Mouse (Mus musculus) kidney, adult 9 months (tissue): Measurements from ENCODE around the gene Vcan.
"Not testable (repeated sequence)": the region's sequence is repeated elsewhere in the genome, so short reads cannot be mapped to it uniquely, and the experiment has no call there.

ENCODE experiments used
- DNase-seq: peaks from one replicate; pipeline ENCODE4 v3.0.0; 2022

The Vcan gene

DNA sequence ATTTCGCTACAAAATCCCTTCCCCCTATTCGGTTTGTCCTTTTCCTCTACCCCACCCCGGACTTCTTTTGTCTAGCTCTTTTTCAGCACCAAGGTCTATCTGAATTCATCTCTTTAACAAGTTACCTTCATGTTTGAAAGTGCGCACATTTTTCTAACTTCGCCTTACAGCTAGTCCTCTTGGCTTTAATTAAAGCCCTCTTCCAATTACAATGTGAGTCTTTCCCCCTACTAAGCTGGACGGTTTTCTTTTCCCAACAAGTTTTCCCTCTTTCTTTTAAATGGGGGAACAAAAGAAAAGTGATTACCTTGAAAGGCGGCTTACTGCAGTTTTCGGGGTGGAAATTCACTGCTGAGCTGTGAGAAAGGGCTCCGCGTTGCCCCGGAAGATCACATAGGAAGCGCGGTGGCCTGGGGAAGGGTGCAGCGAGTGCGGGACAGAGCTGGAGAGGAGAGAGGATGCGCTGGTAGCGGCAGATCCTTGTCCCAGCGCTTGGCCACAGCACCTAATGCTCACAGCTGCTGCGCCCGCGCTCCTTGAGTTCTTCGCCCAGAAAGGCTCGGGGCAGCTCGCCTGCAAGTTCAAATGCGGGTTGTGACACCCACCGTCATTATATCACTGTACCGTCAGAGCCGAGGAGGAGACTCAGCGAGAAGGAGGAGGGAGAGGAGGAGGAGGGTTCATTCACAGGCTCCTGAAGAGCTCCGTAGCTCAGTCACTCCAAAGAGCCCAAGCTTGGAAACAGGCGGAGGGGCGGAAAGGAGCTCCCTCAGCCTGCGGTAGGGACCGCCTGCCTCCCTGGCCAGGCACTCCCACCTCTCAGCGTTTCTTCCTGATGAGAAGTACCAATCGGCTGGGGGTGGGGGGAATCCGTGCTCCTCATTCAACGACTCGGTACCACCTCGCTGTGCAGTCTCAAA, at the start of gene Vcan:
TSS of gene Vcan (minus strand) at position 744 of the 920 bp plus-strand sequence.
- DNase-seq = no peak

DNA sequence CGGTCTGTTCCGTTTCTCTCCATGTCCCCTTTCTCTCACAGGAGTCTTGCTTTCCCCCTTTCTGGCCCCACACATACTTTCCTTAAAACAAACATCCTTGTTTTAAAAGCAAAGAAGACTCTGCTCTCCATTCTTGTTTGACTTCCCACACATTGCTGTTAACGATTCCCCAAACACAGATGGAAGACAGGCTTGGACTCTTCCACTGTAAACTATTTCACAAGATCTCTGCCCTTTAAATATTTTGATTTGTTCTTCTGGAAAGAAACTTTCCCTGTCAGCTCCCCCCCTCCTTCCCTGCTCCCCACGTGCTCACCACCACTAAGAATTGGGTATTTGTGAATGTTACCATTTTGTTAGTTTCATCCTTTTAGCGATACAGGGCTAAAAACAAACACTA, 49.2 kb upstream of the Vcan start:
- no peak for DNase-seq

DNA sequence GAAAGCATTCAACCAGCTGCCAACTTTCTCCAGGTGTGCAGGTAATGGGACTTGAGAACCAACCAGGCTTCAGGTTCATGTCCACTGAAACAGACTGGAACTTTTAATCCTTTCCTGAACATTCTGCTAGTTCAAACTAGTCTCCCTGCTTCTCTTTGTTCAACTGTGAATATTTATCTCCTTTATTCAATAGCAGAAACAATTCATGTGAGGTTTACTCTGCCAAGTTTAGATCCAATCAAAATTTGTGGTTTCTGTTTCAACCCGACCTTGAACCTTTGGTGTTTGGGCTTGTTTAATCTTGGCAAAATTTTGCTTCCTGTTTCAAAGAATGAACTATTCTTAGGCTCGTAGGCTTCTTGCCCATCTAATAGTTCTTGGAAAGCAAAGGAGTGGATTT, 40.6 kb upstream of the Vcan start:
- DNase-seq = no peak

DNA sequence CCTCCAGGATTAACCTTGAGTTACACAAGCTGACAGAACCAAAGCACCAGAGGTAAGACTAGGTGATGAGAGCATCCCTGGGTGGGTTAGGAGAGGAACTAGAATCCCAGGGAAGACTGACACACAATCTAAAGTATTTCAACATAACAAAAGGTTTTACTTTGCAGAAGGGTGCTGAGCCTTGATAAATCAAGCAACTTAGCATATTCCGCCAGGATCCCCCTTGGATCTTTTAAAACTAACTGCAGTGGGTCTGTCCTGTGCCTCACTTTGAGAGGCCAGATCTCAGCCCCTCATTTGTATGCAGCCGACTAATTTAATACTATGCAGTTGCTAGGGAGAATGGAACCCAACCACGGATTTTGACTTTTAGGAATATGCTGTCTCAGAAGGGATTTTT, 38.0 kb upstream of the Vcan start:
- no peak for DNase-seq

DNA sequence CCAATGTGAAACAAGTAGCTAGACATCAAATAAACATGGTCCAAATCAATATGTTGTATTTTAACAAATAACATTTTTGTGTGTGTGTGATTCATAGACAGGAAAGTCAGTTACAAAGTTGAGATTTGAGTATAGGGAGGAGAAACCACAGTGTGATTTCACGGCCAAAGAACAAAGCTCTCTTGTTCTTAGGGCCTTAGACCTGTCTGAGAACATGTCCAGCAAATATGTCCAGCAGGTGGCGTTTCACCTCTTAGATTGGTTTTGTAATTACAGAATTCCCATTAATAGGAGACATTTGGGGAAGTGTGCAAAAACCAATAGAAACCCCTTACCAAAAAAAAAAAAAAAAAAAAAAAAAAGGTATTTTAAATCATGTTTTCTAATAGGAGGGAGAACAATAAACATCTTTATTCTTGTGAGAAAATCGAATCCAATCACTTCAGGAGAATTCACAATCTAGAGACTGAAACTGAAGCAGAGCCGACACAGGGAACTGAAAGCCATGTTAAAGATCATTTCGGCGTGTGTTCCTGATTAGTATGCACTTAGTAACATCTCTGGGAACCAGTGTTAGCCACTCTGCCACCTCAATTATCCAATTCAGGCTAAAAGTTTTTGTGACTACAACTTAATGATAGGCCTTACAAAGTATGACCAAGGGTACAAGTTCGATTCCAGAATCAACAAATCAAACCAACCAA, 37.1 kb upstream of the Vcan start:
- peak; percentile 61 for DNase-seq

DNA sequence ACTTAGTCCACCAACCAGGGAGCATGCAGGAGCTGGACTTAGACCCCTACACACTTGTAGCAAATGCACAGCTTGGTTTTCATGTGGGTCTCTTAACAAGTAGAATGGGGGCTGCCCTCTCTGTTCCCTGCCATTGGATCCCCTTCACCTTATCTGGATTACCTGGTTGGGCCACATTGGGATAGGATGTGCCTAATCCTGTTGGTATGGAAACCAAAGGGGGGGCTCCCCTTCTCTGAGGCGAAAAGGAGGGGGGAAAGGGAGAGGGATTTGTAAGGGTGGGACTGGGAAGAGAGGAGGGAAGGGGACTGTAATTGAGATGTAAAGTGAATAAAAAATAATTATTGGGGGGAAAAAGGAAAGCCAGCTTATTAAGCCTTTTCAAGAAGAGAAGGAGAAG, 35.5 kb upstream of the Vcan start:
- DNase-seq = no peak

DNA sequence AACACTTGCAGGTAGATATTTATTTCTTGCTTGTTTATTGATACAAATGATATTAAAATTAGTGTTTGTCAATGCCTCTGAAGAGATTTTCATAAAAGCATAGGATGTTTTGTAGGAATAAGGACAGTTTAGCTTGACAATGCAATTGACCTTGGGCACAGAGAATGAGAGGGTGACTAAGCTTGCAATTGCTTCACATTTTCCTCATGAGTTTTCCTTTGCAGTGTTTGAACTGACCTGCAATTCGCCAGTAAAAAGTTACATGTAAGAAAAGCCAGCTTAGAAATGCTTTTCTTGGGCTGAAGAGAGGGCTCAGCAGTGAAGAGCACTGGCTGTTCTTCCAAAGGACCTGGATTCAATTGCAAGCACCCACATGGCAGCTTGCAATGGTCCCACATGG, 34.8 kb upstream of the Vcan start:
- no peak for DNase-seq

DNA sequence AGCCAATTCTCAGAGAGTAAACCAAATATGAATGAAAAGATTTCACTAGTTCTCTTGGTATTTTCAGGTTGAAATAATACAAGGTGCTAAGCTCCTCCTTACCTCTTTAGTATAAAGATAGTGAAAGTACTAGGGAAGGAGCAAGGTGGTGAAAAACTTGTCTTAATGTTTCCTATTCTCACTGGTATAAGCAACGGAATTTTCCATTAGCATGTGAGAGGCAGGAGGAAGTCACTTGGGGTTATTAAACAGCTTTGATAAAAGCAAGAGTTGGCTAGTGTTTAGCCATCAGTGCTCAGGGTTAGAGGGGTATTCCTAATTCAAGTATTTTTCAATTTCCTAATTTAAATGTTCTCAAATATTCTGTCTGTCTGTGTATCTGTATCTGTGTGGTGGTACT, 24.2 kb upstream of the Vcan start:
- DNase-seq = no peak

DNA sequence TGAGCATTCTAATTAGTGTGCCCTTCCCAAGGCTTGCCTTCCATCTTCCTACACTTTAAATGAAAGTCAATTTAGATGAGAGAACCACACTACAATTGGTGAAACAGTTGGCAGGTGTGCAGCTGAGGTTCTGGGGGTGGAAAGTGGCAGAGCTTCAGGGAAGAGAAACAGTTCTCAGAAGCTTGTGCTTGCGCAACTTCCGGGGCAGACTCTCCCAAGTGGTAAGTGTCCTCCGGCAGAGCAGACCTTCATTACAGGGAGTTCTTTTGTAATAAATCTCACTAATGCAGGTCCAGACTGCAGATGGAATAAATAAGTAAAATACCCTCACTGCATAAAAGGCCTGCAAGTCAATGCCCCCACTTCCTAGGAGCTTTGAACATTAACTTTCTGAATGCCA, 23.7 kb upstream of the Vcan start:
- DNase-seq = no peak

DNA sequence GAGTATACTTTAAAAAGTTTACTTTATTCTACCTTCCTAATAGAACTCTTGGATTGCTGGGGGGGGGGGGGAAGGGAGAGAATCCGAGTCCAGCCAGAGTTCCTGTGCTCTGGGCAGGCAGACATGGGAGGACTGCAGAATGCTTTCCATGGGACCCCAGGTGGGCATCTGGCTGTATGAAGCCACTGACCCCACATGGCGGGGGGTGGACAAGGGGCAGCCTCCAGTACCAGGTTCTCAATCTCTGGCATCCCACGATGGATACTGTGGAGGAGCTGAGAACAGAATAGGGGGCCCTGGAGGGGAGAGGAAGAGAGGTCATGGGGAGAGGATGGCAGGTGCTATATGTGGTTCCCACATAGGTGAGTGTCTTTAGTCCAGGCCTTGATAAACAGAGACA, 20.0 kb upstream of the Vcan start:
- DNase-seq = no peak

DNA sequence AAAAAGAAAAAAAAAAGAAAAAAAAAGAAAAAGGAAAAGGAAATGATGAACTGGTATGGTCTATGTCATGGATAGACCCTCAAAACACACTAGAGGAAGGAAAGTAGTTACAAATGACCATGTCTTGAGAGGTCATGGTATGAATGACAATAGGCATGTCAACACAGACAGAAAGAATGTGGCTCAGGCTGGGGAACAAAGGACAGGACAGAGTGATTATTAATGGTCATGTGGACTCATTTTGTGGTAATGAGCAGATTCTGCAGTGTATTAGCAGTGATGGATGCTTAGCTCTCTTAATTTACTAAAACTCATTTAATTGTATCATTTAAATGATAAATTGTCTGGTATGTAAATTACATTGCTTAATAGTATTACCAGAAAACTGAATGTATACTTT, 14.0 kb upstream of the Vcan start:
- DNase-seq = no peak

DNA sequence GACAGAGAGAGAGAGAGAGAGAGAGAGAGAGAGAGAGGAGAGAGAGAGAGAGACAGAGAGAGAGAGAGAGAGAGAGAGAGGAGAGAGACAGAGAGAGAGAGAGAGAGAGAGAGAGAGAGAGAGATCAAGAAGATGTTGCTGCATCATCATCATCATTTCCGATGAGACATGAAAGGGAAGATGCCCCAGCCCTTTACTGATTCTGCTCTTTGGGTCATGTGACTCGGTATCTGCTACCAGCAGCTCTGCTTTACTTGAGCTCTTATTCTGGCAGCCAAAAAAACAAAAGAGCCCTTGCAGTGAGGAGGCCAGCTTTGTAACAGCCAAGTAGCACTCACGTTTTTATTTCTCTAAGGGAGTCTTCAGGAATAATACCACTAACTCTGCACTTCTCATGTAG, 8.3 kb upstream of the Vcan start:
- DNase-seq = not testable (repeated sequence)

DNA sequence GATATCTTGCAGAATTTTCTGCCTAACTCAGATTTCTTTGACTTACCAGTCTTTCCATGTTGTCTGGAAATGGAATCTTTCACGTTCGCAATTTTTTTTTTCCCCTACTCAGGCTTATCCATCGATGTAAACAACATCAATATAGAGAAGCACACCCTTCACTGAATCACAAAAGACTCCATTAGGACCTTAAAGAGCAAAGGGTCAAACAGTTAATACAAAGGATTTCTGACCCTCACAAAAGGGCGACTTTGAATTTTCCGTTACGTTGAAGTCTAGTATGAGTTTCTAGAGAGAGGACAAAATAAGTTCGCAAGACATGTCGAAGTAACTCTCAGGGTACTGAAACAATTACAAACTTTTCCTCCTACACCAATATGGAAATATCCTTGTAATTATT, 892 bp upstream of the Vcan start:
- DNase-seq = no peak

DNA sequence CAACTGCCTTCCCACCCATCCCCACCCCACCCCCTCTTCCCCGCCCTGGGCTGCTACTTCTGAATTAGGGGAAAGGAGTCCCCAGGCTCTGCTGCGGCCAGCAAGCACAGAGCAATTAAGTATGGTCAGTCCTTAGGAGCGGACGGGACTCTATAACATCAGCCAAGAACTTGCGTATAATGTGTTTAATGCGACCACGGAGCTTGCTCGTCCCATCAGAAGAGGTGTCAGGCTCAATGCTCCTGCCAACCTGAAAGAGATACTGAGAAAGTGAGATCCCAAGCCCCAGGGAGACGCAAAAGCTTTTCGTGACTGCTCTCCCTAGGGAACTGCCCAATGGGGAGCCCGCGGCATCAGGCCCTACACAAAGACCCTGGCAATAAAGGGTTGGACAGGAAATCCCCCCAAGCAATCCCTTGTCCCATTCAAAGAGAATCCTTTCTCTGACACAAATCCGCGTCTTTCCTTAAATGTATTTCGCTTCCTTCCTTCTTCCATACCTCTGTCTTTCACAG, 434 bp upstream of the Vcan start:
- no peak for DNase-seq

DNA sequence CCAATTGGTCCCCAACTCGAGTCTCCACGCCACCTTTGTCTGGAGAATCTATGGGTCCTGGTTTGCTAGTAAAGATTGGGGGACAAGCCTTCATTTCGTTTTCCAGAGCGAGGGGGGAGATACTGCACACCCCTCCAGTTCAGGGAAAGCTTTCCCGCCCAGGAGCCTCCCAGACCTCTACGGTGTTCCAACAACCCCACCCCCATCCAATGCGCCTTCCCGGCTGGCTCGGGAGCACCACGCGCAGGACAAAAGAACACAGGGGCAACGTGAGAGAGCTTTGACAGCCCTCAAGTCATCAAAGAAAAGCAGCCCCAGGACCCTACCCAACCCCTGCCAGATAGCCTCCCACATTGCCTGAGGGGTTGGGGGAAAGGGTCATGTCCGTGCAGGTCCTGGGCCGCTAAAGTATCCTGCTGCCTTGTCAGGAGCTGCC, 1.2 kb downstream of the Vcan start:
- DNase-seq = no peak

DNA sequence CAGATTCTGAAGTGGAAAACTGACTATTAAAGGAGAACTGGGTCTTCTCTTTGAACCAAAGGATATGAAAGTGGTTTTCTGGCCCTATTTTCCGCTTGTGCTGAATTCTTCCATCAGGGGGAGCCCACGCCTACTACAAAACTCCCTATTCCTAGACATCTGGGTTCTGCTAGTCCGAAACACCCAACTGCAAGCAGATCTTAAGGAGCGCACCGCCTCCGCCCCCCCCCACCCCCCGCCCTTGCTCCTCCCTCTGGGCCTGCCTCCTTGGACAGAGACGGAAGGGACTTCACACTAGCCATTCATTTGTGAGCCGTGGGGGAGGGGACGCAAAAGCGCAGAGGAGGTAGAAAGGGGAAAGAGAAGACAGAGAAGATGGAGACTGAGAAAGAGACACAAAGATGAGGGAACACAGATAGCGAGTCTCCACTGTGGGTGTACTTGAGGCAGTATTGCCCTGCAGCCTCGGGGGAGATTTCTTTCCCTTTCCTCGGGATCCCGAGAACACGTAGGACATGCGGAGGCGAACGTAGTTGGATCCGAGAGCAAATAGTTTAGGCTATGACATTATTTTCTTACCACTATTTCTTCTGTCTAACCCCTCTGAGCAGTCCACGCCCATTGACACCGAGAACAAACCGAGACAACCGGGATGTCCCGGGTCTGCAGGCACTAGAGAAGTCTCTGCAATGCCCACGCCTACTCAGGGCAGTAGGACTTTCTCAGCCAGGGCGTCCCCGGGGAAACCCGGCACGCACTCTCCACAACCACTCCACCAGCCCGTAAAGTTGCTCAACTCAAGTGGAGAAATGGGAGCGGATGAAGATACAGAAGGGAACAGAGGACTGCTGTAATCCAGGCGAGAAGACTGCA, 1.8 kb downstream of the Vcan start:
- DNase-seq = peak; percentile 78

DNA sequence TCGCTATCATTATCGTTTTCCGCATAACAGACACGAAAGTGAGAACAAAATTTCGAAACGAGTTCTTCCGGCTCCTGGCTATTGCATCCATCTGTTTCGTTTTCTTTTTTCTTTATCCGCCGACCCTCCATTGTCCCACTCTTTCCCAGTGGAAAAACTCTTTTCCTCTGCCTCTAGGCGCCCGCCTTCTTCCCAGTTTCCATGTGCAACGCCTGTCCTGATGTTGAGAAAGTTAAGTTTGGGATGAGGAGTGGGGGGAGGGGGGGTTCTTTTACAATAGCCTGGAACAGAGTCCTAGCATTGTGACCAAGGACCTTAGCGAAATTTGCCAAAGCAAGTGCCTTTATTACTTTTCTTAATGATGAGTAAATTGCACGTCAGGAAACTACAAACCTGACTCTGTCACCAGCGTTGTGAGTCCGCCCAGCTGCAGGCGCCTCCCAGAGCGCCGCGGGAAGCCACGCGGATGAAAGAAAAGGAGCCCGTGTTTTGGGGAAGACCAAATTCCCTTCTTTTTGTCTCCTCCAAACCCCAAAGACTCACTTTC, 2.5 kb downstream of the Vcan start:
- DNase-seq = no peak

DNA sequence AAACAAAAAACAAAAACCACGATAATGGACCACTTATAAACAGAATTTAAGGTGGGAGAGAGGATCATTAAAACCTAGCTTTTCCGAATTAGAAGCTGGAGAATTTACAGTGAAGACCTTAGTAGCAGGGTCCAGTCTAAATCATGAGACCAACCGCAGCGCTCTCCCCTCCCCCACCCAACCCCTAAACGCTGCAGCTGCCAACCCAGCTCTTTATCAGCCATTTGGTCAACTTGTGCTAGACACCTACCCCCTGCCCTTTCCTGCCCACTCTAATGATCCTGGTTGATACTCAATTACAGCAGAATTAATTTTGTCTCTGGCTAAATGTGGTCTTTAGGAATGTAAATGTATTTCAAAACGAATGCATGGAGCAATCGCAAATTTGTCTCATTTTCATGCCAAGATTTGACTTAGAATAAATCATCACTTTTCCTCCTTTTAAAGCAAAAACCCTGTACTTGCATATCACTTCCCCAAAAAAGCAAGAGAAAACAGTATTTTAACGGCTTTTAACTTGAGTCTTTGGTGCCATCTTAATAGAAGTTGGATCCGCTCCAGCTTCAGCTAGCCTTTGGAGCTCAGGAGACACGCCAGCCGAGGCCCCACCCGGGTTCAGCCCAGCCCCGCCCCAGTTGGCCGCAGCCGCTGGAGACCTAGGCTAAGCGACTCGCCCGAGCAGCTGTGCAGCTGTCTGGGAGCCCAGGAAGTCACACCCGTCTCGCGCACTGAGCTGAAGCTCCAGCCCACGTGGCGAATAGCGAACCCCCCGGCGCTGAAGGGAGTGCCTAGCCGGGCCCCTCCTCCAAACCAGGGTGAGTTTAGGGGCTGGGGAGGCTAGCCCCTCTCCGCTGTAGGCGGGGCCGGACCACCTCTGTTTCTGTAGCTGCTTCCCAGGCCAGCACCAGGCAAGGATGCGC, 3.3 kb downstream of the Vcan start:
- peak; percentile 87 for DNase-seq

DNA sequence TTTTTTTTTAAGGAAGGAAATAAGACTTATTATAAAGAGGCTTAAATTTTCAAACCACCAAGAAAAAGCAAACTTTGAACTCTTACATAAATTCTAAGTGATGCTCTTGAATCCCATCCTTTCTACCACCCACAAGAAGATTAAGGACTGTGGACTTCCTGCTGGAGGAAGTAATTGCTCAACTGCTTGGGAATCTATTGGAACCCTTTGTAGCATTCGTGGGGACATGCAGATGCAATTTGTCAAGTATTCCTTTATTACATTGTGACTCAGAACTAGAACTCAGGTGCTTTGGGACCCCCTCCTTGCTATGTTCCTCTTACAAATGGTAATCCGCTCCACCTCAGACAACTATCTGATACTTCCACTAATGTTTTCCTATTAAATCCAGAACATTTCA, 4.0 kb downstream of the Vcan start:
- DNase-seq = no peak

DNA sequence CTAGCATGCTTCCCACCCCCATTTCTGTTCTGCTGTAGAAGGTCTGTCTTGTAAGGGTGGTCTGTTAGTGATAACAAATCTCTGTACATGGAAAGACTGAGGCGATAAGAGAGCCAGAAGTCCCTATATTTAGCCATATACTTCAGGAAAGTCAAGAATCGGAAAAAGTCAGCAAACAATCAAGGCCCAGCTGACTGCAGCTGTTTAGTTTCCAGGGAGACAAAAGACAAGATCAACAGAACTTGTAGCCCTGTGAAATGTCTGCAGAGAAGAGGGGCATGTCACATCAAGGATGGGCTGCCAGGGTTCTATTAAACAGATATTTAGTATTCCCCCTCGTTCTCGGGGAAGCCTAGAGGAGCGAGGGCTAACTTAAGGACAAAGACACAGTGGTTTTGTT, 7.2 kb downstream of the Vcan start:
- no peak for DNase-seq

DNA sequence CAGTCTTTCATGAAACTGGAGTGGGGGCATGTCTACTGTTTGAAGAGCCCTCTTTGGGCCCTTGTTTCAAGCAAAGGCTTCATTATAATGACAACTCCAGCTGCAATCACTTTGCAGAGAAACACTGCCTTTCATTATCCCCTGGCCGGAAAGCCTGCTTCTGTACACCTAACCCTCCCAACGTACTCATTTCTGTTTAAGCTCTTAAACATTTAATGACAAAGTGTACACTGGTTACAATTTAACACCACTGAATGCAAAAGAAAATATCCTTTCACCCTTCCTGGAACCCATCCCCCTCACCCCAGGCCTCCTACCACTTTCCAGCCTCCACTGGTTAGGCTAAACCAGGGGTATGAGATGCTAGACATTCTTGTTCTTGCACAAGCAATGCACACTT, 15.8 kb downstream of the Vcan start:
- no peak for DNase-seq

DNA sequence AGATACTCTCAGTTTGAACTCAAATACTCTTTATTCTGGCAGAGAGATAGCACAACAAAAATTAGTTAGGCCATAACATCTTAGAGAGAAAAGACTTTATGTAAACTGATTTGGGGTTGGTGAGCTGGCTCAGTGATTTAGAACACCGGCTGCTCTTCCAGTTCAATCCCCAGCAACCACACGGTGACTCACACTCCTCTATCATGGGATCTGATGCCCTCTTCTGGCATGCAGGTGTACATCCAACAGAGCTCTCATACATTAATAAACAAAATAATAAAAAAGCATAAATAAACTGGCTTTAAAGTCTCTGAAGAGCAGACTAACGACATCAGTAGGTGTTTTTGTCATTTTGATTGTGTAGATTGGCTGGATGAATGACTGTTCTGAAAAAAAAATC, 21.8 kb downstream of the Vcan start:
- DNase-seq = no peak
